Mouse (Mus musculus): ENCODE results near the gene Cir1. TPM values are rescaled to one million over a fixed set of nuclear protein-coding genes. Genes with fewer than 3 reads are reported as not detected.

The Cir1 gene
- polyA plus RNA-seq (2015; fragmentation: Nextera tagmentation; extraction: Ambion mirVana) = 17.3 and 19.6 TPM in 2 replicates

- ATAC-seq (ENCODE audit: low FRiP score, low TSS enrichment) (peak; percentile 98), DNase-seq (ENCODE audit: low spot score) (peak; percentile 95)
- H3K4me2 ChIP-seq (replicated peaks; ENCODE audit: low read depth) = peak within 1 kb of the TSS; percentile 76
- H3K4me3 ChIP-seq (ENCODE audit: low read depth, low read length) = peak within 1 kb of the TSS; percentile 81
- H3K27ac ChIP-seq (replicated peaks) = peak within 1 kb of the TSS; percentile 81
- no peaks in the 10 kb centered on the region for H3K9me3 ChIP-seq (ENCODE audit: control insufficient read depth, low read length)
- under 1% methylated on average over 64 of the region's 64 CpGs for WGBS
- H3K9ac ChIP-seq (ENCODE audit: low read length) = peak within 1 kb of the TSS; percentile 87
- 0 out of 2 replicates have a peak, but pooled peaks cover 2% of the 10 kb centered on the region for H3K4me1 ChIP-seq (replicated peaks; ENCODE audit: control insufficient read depth, insufficient read depth)
- TF ChIP-seq EP300 (optimal IDR thresholded peaks at IDR 0.05) = no peak
- no peaks in the 10 kb centered on the region for H3K27me3 ChIP-seq (ENCODE audit: control insufficient read depth, insufficient read depth, low read length)
- peaks cover 3% of the 10 kb centered on the region; the same call in 1 of the 2 replicates for H3K36me3 ChIP-seq (ENCODE audit: control insufficient read depth, insufficient read depth, low read length)
Measured at GRCm38 (mm10) chr2:73312152-73313116, at the start of gene Cir1, which contains the start of gene Scrn3. Cir1 (minus strand) TSS chr2:73312701. Scrn3 (plus strand) TSS chr2:73312601.

- Histone ChIP-seq H3K9me3 (ENCODE audit: control insufficient read depth, low read length) (no peaks in the 10 kb centered on the region), H3K4me3 (ENCODE audit: low read depth, low read length) (no peak overlapping the region), H3K36me3 (ENCODE audit: control insufficient read depth, insufficient read depth, low read length) (no peaks in the 10 kb centered on the region), H3K4me1 (replicated peaks; ENCODE audit: control insufficient read depth, insufficient read depth) (no peaks in the 10 kb centered on the region), H3K27me3 (ENCODE audit: control insufficient read depth, insufficient read depth, low read length) (no peaks in the 10 kb centered on the region), H3K27ac (replicated peaks) (no peak overlapping the region), H3K9ac (ENCODE audit: low read length) (no peak overlapping the region), H3K4me2 (replicated peaks; ENCODE audit: low read depth) (no peak overlapping the region)
- ATAC-seq (ENCODE audit: low FRiP score, low TSS enrichment) = no peak
- no peak for DNase-seq (ENCODE audit: low spot score)
- WGBS = 88% methylated on average over 2 of the region's 2 CpGs
- TF ChIP-seq EP300 (optimal IDR thresholded peaks at IDR 0.05) = no peak
- TF ChIP-seq CTCF (IDR thresholded peaks at IDR 0.05; ENCODE audit: low read depth) = no peak
Measured at GRCm38 (mm10) chr2:73360536-73360935, 48.0 kb upstream of the Cir1 start.

- no peaks in the 10 kb centered on the region for H3K9me3 ChIP-seq (ENCODE audit: control insufficient read depth, low read length)
- H3K36me3 ChIP-seq (ENCODE audit: control insufficient read depth, insufficient read depth, low read length) = no peaks in the 10 kb centered on the region
- ATAC-seq (ENCODE audit: low FRiP score, low TSS enrichment) = no peak
- no peak overlapping the region for H3K27ac ChIP-seq (replicated peaks)
- H3K4me3 ChIP-seq (ENCODE audit: low read depth, low read length) = no peak overlapping the region
- TF ChIP-seq CTCF (IDR thresholded peaks at IDR 0.05; ENCODE audit: low read depth) = no peak
- TF ChIP-seq EP300 (optimal IDR thresholded peaks at IDR 0.05) = no peak
- H3K4me2 ChIP-seq (replicated peaks; ENCODE audit: low read depth) = no peak overlapping the region
- WGBS = 89% methylated on average over 5 of the region's 5 CpGs
- H3K27me3 ChIP-seq (ENCODE audit: control insufficient read depth, insufficient read depth, low read length) = no peaks in the 10 kb centered on the region
- H3K4me1 ChIP-seq (replicated peaks; ENCODE audit: control insufficient read depth, insufficient read depth) = no peaks in the 10 kb centered on the region
- no peak for DNase-seq (ENCODE audit: low spot score)
- no peak overlapping the region for H3K9ac ChIP-seq (ENCODE audit: low read length)
Measured at GRCm38 (mm10) chr2:73359941-73360340, 47.4 kb upstream of the Cir1 start.

GRCm38 (mm10) chr2:73357004-73357403, 44.5 kb upstream of the Cir1 start:
- peak overlapping the region; percentile 23 for H3K4me2 ChIP-seq (replicated peaks; ENCODE audit: low read depth)
- H3K9ac ChIP-seq (ENCODE audit: low read length) = no peak overlapping the region
- no peaks in the 10 kb centered on the region for H3K4me1 ChIP-seq (replicated peaks; ENCODE audit: control insufficient read depth, insufficient read depth)
- no peak overlapping the region for H3K4me3 ChIP-seq (ENCODE audit: low read depth, low read length)
- no peaks in the 10 kb centered on the region for H3K9me3 ChIP-seq (ENCODE audit: control insufficient read depth, low read length)
- no peaks in the 10 kb centered on the region for H3K27me3 ChIP-seq (ENCODE audit: control insufficient read depth, insufficient read depth, low read length)
- ATAC-seq (ENCODE audit: low FRiP score, low TSS enrichment) = no peak
- no peak for DNase-seq (ENCODE audit: low spot score)
- TF ChIP-seq EP300 (optimal IDR thresholded peaks at IDR 0.05) (no peak), CTCF (IDR thresholded peaks at IDR 0.05; ENCODE audit: low read depth) (no peak)
- H3K36me3 ChIP-seq (ENCODE audit: control insufficient read depth, insufficient read depth, low read length) = no peaks in the 10 kb centered on the region
- 53% methylated on average over 18 of the region's 18 CpGs for WGBS
- H3K27ac ChIP-seq (replicated peaks) = no peak overlapping the region

- peak overlapping the region; percentile 13; the same call in 1 of the 2 replicates for H3K9ac ChIP-seq (ENCODE audit: low read length)
- 29% methylated on average over 7 of the region's 7 CpGs for WGBS
- no peaks in the 10 kb centered on the region for H3K36me3 ChIP-seq (ENCODE audit: control insufficient read depth, insufficient read depth, low read length)
- ATAC-seq (ENCODE audit: low FRiP score, low TSS enrichment) = 0 out of 2 replicates have a peak, but pooled peaks have one; percentile 42
- no peak for TF ChIP-seq CTCF (IDR thresholded peaks at IDR 0.05; ENCODE audit: low read depth)
- no peak for TF ChIP-seq EP300 (optimal IDR thresholded peaks at IDR 0.05)
- no peaks in the 10 kb centered on the region for H3K27me3 ChIP-seq (ENCODE audit: control insufficient read depth, insufficient read depth, low read length)
- no peak for DNase-seq (ENCODE audit: low spot score)
- H3K4me1 ChIP-seq (replicated peaks; ENCODE audit: control insufficient read depth, insufficient read depth) = no peaks in the 10 kb centered on the region
- no peaks in the 10 kb centered on the region for H3K9me3 ChIP-seq (ENCODE audit: control insufficient read depth, low read length)
- peak overlapping the region; percentile 17; the same call in 1 of the 2 replicates for H3K4me2 ChIP-seq (replicated peaks; ENCODE audit: low read depth)
- no peak overlapping the region for H3K4me3 ChIP-seq (ENCODE audit: low read depth, low read length)
- no peak overlapping the region for H3K27ac ChIP-seq (replicated peaks)
Measured at GRCm38 (mm10) chr2:73351927-73352374, 39.5 kb upstream of the Cir1 start.

GRCm38 (mm10) chr2:73351496-73351895, 39.0 kb upstream of the Cir1 start:
- Histone ChIP-seq H3K36me3 (ENCODE audit: control insufficient read depth, insufficient read depth, low read length) (no peaks in the 10 kb centered on the region), H3K4me3 (ENCODE audit: low read depth, low read length) (no peak overlapping the region), H3K4me1 (replicated peaks; ENCODE audit: control insufficient read depth, insufficient read depth) (no peaks in the 10 kb centered on the region), H3K4me2 (replicated peaks; ENCODE audit: low read depth) (peak overlapping the region; percentile 17; the same call in 1 of the 2 replicates), H3K9ac (ENCODE audit: low read length) (no peak overlapping the region), H3K27me3 (ENCODE audit: control insufficient read depth, insufficient read depth, low read length) (no peaks in the 10 kb centered on the region), H3K27ac (replicated peaks) (no peak overlapping the region), H3K9me3 (ENCODE audit: control insufficient read depth, low read length) (no peaks in the 10 kb centered on the region)
- TF ChIP-seq CTCF (IDR thresholded peaks at IDR 0.05; ENCODE audit: low read depth) = no peak
- TF ChIP-seq EP300 (optimal IDR thresholded peaks at IDR 0.05) = no peak
- no peak for ATAC-seq (ENCODE audit: low FRiP score, low TSS enrichment)
- DNase-seq (ENCODE audit: low spot score) = no peak
- WGBS = 22% methylated on average over 5 of the region's 5 CpGs
